Mouse (Mus musculus) spleen, postnatal 14 days (tissue): ENCODE measurements around the gene Asic3.

Experiments used
- DNase-seq, 2 experiments: peaks; one replicate each; pipeline ENCODE4 v3.0.0; 2021 to 2022; ENCODE audit warnings: low spot score in 2 of 2

Asic3 gene

GRCm38 (mm10) chr5:24423129-24424003 is 10.2 kb downstream of the Asic3 start, which contains the start of the genes Cdk5 and Slc4a2:
Gene Cdk5, minus strand, starts transcription at chr5:24423530.
Gene Slc4a2, plus strand, starts transcription at chr5:24423837.
- DNase-seq, result peak; percentile 93 to 96

DNA sequence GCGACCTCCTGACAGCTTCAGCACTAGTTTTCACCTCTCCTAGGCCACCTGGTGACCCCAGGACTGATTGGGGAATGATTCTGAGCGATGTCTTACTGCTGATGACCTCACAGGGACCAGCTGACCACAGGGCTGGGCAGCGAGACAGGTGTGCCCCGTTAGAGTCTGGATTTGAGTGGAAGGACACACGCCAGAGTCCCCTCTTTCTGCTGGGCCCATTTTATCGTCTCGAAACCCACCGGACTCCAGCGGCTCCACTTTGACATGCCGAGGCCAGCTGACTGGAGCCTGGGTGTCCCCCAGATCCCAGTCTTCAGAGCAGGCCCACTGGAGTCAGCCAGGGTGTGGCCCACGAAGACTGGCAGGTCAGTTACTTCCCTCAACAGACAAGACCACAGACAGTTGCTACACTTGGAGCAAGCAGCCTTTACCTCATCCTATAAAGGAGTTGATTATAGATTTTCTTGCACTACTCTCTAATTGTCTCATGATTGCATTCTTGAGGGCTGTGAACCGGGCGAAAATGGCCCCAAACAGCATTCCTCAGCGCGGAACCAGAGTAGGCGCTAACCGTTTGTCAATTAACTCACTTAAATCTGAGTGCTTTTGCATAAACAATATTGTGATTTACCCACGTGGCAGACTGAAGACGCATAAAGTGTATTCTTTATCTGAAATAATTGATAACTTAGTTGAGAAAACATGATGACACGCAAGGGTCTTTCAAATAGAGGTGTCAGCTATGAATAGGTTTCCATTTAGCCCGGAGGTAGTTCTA is 11.0 kb downstream of the Asic3 start:
- DNase-seq, result peak in 1 of 2 experiments; percentile 29

- DNase-seq, result peak; percentile 58 to 73
Observed at GRCm38 (mm10) chr5:24424861-24425411, 11.7 kb downstream of the Asic3 start.

DNA sequence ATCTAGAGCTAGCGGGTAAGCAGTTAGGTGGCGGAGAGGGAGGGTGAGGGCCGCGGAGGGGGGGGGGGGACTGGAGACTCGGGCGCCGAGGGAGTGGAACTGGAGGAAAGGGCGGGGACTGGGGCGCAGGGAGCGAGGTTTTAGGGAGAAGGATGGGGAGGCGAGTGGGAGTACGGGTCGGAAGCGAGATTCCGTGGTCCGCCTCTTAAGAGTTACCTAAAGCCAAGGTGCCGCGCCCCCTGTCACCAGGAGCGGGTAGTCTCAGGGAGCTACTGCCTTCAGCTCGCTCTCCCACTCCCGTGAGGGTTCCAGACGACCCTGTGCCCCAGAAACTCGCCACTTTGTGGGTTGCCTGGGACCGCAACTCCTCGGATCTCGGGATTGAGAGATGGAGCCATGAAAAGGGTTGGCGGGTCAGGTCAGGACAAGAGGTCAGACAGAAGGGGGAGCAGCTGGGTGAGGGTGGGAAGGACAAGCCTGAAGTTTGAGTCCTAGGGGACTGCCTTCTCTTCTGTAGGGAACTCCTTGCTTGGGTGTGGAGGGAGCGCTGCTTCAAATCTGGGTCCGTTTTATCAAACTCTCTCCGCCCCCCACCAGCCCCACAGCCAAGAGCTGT is 12.3 kb downstream of the Asic3 start:
- peak; percentile 23 to 52 for DNase-seq

GRCm38 (mm10) chr5:24426037-24426432 is 12.8 kb downstream of the Asic3 start:
- DNase-seq, result no peak

DNA sequence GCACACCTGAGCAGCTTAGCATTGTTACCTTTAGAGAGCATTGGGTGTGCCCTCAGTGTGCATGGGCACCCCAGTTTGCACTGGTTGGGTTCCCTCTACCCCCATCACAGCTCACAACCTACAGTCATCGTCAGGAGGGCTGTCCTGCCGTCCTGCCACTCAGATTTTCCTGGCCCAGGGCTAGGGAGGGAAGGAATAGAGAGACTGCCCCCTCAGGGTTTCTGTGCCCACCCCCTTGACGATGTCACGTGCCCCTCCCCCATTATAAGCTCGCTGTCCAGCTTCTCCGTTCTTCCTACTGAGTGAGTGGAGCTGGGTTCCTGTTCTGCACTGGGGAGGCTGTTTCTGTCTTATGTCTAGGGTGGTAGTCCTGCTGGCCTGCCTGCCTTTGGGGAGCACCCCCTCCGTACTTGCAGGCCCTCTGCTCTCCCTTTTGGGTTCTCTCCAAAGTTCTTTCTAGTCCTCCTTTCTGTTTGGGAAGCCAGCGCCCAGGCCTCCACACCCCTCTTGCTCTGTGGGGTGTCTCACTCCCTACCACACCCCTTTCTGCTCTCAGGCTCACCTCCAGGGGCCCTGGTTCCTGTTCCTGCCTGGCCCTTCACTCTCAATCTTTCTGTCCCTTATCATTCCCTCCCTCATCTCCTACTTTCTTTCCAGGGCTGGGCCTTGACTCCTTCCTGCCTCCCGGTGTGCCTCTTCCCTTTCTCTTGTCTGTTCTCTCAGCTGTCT is 13.5 kb downstream of the Asic3 start:
- no peak for DNase-seq

- DNase-seq, result no peak
Observed at GRCm38 (mm10) chr5:24427285-24427633, 14.1 kb downstream of the Asic3 start.

DNA sequence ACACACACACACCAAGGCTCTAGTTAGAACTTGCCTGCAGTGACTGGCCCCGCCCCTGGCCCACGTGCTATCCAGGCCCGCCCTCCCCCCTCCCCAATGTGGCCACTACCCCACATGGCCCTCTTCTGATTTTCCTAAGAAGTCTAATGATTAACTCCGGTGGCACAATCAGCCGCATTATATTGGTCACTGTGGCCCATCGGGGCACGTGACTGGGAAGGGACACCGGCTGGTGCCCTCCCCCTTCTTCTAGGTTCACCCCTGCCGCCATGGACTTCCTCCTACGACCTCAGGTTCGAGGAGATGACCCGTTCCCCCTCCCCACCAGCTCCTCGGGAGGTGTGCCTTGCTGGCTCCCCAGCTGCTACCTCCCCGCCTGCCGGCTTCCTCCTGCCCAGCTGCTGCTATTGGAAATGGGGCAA is 14.8 kb downstream of the Asic3 start:
- DNase-seq, result no peak

DNA sequence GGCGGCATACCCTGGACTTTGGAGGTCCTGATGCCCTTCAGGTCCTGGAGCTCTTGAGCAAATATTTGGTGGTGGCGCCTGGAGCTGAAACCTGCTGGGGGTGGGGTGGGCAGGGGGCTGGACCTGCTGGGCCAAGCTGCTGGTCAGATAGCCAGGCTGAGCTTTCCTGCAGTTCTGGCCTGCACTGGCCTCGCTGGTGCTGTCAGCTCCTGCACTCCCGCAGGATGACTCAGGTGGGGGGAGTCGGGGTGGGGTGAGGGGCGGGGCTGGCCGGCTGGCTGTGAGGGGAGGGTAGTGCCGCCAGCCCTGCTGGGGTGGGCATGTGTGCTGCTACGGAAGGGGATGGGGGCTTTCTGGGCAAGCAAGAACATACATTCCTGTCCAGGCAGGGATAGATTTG is 15.4 kb downstream of the Asic3 start:
- DNase-seq, result no peak

DNA sequence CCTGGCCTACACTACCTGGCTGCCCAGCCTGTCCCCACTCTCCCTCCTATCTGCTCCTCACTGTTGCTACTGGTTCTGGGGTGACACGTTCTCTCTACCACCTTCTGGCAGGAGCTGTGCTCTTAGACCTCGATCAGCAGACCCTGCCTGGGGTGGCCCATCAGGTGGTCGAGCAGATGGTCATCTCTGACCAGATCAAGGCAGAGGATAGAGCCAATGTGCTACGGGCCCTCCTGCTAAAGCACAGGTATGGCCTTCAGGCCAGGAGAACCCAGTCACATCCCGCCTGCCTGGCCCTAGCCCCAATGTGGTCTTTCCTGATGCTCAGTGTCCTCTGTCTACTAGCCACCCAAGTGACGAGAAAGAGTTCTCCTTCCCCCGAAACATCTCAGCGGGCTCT is 20.8 kb downstream of the Asic3 start:
- DNase-seq, result no peak

DNA sequence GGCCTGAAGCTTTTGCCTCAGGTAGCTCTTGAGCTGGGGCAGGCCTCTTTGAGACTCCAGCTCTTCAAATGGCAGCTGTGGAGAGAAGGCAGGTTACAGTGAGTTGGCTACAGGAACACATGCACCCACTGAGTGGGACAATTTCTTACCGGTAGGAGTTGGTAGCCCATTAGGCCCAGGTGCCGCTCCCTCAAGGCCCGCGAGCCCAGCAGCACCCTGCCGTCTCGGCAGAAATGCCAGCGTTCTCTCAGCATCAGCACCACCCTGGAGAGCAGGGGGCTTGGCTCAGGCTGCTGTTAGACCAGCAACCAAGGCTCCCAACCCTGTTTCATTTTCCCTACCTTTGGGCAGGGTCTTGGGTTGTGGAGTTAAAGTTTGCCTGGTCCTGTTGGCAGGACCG is 28.0 kb downstream of the Asic3 start:
- DNase-seq, result no peak

GRCm38 (mm10) chr5:24442029-24442428 is 28.8 kb downstream of the Asic3 start:
- no peak for DNase-seq

GRCm38 (mm10) chr5:24443204-24443603 is 30.0 kb downstream of the Asic3 start:
- no peak for DNase-seq

GRCm38 (mm10) chr5:24443927-24444326 is 30.7 kb downstream of the Asic3 start:
- DNase-seq, result no peak

DNA sequence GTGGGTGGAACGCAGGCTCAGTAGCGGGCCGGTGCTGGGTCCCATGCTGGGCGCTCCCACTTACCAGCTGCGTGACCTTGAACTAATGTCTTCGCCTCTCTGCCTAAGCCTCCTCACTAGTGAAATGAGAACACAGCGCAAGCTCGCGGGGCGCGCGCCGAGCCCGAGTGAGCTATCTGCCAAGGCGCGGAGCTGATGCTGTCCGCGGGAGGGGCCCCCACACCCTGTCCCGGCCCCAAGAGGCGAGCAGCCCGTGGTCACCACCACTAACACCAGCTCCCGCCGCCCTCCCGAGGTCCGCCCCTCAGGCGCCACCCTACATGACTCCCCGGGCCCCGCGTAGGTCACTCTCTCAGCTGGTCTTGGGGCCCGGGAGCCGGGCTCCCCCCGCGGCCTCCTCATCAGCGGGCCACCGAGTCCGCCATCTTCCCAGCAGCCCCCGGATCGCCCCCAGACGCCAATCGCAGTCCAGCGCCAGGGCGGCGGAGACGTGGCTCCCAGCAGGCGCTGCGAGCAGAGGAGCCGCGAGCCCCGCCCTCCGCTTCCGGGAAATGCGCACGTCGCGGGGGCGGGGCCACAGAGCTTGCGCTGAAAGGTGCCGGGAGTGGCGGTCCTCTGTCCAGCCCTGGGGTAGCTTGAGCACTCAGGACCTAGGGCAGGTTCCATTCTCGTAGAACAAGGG is 31.7 kb downstream of the Asic3 start, which contains the start of gene Fastk:
Fastk (minus strand) TSS at position 542 of the 682 bp plus-strand sequence.
- DNase-seq, result peak; percentile 84 to 89

DNA sequence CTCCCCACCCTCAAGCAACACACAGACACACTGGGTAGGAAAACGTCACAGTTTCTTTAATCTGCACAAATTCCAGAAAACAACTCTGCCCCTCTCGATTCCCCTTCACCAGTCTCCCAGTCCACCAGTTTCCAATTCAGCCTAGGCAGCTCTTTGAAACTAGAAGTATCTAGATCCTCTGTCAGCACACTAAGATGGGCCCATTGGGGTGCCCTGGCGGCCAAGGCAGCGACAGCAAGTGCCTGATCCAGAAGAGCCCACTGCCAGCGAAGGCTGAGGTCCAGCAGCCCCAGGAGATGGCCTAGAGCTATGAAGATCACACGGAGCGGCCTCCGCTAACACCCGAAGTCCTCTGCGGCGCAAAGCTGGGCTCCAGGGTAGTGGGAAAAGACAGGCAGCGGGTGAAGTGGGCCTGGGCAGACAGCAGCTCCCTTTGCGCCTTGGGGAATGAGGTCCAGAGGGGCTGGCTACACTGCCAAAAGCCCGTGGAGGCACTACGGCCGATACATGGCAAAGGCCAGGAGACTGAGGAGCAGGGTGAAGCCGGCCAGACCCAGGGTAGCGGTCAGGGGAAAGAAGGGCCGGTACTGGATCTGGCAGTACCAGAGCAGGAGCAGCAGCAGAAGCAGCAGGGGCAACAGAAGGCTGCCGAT is 32.4 kb downstream of the Asic3 start:
- no peak for DNase-seq

DNA sequence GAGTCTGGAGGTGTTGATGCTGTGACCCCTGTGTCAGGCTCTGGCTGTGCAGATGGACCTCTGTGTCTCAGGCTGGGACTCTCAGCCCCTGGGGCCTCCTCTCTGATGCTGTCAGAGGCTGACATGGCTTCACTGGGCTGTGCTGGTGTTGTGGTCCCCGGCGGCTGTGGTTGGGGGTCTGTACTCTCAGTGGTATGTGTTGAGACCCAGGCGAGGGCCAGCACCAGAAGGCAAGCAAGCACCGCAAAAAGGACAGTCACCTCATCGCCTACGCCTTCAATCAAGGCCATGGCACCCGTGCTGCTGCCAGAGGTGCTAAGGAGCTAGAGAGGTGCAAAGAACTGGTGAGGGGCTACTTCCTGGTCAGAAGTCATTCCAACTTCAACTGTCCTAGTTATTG is 33.4 kb downstream of the Asic3 start:
- no peak for DNase-seq

DNA sequence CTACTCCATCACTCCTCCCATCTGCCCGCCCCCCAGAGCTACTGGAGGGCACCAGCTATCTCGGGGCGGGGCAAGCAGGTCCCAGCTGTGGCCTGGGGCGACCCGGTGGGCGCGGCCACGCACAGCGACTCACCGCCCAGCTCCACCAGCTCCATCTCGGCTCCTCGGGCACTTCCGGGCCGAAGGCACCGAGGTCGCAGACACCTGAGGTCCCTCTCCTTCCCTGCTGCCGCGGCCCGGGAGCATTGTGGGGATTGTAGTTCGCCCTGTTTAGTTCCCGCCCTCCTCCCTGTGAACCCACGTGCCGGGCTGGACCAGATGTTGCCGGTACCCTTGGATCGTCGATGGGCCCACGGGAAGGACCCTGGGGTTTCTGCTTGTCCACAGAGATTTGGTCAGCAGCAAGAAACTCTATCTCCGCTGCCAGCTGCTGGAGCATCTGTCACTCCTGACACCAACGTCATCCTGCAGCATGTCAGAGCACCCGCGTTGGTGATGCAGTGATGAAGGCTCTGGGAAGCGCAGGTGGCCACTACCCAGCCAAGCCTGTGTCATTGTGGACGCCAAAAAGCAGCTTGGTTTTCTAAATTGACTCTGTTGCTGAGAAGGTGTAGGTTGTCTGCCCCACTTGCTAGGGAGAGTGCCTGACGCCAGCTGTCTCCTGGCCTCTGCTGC is 34.6 kb downstream of the Asic3 start, which contains the start of gene Tmub1:
Tmub1 (minus strand) TSS at position 231 of the 675 bp plus-strand sequence.
- peak; percentile 62 to 79 for DNase-seq

GRCm38 (mm10) chr5:24451264-24452029 is 38.3 kb downstream of the Asic3 start:
- peak; percentile 56 to 63 for DNase-seq
